Mouse (Mus musculus) lung, postnatal 36 days (tissue): ENCODE data around the gene Prps1.
"Not testable (repeated sequence)": the region's sequence is repeated elsewhere in the genome, so short reads cannot be mapped to it uniquely, and the experiment has no call there.

Experiments
- DNase-seq: peaks from one replicate; pipeline ENCODE4 v3.0.0; 2022; ENCODE audit warnings: mixed read lengths

Prps1 gene

DNA sequence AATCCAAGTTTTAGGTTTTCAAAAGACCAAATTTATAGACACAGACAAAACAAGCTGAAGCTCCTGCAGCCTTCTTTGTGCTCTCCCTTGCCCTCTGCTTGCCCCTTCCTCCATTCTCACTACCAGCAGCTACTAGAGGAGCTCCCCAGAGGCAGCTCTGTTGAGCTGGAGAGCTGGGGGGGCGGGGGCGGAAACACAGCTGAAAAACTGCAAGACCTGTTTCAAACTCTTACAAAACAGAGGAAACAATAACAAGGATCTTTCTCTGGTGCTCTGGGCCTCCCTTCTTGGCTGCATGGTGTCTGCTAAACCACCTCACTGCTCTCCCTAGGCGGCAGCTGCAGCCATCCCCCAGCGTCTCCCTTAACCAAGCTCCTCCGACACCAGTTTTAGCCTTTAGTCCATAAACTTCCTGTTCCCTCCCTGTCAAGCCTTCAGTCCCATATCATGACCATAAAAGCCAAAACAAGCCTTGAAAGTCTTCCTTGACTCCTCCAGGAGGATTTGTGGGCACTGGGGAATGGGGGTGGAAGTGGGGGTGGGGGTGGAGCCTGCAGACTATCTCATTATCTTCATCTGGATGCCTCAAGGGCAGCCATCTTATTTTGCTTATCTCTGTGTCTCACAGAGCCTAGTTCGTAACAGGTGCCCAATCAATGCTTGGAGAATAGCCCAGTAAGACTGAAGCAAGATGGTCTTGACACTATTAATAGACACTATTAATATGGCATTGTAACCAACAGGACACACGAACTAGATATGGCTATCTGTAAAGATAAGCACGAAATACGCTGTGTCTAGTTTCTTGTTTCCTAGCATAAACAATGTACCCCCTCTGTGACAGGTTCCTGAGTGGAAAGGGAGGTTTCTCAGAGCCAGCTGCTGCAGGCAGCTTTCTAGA, 45.2 kb downstream of the Prps1 start:
- no peak for DNase-seq

DNA sequence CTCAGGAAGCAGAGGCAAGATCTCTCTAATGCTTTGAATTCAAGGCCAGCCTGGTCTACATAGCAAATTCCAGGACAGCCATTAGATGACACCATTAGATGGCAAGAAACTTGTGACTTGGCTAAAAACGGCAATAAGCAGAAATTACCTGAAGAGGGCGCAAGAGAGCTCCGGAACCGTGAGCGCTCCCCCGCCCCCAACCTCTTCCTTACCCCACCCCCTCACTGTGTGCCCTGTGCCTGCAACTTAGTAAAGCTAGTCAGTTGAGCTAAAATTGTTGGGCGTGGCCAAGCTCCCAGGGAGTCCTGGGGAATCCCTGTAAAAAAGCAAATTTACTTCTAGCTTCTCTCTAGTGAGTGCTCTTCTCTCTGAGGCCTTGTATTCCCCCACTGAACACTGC, 47.5 kb downstream of the Prps1 start:
- DNase-seq: peak; percentile 86

DNA sequence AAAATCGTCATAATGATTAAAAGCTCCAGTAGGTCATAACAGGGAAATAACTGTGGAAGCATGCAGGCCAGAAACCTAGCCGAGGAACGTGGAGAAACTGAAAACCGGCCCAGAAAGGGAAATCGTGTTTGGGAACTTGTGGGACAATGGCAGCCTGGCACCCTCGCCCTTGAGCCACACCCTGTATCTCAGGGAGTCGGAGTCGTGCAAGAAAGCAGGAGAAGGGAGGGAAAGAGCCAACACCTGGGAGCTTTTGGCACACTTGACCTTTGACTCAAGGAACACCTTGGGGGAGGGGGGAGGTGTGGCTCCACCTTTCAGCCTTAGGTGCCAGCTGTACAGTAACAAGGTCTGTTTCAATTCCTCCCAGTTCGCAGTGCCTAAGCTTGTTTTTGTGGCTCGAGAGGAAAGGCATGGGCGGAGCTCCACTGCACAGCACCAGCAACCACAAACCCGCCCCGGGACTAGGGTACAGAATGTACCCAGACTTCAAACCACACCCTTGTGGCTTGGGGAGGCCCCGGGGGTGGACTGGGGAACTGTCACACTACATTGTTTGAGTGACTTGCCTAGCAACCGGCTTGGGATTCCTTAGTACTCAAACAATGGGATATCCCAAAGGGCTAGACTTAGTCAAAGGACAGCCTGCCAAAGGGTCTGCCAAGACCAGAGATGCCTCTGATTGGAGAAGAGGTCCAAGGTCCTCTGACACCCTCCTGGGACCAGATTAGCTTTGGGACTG, 49.3 kb downstream of the Prps1 start:
- DNase-seq: peak; percentile 97

DNA sequence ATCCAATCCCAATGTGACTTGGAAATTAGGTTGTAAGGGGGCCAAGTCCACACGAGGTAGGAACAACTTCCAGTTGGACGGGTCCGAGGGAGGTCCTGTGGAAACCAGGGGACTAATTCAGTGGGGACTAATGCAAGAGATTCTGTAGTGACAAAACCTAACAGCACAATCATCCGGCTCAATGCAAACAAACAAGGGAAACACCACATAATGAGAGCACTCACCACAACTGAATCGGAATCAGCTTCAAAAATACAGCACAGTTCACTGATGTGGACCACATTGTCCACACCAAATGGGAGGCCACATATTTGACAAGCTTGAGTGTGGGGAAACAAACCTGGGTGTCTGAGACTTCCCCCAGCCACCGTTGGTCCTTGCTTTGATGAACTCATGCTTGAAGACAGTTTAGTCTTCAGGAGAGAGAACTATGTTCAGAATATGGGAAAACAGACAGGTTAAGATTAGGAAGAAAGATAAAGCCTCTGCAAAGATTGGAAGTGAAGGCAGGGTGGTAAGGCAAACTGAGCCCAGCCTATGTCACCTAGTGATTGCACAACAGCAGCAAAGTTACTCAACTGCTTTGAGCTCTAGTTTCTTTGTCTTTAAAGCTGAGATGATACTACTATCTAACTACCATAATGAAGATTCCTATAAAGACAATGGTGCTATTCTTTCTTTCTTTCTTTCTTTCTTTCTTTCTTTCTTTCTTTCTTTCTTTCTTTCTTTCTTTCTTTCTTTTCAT, 50.2 kb downstream of the Prps1 start:
- no peak for DNase-seq

DNA sequence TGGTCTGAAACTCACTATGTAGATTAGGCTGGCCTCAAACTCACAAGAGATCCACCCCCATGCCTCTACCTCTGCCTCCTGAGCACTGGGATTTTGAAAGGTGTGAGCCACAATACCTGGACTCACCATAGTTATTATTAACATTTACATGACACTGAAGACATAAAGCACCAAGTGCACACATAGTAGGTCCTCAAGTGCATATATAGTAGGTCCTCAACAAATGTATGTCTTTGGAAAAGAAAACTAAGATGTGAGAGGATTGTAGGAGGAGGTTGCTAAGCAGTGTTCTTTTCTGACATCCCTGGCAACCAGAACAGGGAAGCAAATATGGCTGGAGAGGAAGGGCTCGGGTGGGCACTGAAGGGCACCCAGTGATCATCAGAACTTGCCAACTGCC, 51.0 kb downstream of the Prps1 start:
- DNase-seq: no peak

DNA sequence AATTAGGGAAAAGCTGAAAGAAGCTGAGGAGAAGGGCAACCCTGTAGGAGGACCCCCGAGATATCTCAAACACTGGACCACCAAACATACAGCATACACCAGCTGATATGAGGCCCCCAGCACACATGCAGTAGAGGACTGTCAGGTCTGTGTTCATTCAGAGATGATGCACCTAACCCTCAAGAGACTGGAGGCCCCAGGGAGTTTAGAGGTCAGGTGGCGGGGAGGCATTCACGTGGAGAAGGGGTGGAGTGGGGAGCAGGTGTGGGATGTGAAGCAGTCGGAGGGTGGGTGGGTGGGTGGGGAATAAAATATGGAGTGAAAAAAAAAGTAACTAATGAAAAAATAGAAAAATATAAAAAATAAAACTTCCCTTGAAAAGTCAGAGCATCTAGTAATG, 52.4 kb downstream of the Prps1 start:
- not testable (repeated sequence) for DNase-seq

DNA sequence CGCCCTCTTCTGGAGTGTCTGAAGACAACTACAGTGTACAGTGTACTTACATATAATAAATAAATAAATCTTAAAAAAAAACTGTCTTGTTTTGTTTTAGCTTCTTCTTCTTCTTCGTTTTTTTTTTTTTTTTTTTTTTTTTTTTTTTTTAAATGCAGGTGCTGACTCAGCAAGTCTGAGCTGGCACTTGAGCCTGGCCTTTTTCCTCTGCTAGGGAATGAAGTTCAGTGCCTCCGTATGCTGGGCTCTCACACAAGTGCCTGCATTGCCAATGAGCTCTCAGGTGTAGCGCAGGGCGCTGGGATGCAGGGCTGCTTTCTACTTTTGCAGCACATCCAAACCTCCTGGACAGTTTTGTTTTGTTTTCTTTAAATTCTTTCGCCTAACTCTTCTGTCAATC, 53.4 kb downstream of the Prps1 start:
- no peak for DNase-seq

DNA sequence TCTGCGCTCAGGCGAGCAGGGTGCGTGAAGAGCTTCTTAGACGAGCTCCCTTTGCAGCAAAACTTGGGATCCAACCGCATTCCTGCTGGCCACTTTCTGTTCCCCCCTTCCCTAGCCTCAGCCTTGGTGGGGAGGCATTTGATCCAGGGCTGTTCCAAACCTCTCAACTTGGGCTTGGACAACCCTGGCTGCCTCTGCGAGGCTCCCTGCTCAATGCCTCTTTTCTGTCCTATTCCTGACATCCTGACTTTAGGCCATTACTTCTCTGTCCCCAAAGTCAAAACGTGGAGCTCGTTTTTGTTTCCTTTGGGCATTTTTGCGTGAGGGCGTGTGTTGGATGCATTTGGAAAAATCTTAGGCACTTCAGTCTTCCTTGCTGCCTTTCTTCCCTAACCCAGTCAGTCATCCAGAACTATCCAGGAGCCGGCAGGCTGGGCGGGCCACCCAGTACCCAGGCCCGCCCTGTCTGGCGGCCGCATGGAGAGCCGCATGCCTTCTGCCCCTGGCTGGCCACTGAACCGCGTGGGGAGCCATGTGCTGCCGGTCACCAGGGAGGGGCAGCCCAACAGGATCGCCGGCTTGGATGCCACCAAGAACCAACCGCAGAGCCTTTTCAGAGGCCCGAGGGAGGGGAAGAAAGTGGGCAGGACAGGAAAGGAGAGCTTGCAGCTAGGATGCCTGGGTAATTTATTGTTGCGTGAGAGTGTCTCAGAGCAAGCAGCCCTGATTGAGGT, 54.5 kb downstream of the Prps1 start:
- DNase-seq: peak; percentile 92

DNA sequence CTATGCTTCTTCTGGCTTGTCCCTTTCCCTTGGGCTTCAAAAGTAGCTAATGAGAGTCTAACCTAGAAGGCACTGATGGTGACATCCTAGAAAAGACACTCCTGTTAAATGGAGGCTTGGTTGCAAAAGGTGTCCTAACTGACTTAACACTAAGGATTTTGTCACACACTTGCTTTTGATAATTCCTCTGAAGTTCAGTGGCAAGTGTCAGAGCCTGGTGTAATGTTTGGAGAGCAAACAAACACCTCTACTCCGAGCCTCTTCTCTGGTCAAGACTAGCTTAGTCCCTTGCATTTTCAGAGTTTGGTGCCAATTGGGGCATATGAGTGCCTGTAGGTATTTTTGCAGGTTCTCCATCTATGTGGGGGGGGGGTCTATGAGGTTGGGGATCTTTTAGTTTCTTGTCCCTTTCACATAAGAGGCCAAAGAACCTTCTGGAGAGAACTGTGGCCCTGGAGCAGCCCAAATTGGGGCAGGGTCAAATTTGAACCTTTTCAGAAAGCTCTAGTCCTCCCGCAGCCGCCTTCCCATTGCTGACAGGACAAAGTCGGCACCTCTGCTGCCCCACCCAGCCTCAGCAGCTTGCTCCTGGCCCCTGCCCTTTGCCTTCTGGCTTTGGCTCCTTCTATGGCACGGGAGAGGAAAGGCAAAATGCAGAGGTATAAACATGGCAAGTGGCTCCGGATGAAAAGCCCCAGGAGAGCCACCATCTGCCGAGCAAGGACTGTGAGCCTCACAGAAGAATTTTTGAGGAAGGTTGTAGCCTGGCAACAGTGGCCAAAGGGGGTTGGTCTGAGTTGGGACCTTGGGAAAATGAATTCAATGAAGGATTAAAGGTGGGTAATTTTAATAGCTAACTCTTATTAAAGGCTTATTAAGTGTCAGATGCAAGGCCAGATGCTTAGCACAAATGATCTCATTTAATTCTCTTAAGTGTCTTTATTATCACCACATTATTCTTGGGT, 55.6 kb downstream of the Prps1 start:
- no peak for DNase-seq

DNA sequence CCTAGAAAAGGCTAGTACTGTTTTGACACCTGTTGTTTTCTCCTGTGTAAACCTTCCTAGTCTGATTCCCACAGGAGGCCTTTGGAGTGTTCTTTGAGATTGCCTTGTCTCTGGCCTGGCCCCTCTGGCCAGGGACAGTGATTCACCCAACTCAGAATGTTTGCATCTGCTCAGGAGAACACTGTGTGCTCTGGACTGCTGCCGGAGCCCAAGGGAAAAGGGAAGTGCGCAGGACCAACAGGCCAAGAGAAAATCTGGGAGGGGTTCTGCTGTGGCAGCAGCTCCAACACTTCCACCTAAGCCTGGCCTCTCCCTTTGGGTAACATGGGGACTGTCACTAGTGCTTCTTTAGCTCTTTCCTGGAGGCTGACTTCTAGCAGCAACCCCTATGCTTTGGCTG, 57.0 kb downstream of the Prps1 start:
- DNase-seq: peak; percentile 76

DNA sequence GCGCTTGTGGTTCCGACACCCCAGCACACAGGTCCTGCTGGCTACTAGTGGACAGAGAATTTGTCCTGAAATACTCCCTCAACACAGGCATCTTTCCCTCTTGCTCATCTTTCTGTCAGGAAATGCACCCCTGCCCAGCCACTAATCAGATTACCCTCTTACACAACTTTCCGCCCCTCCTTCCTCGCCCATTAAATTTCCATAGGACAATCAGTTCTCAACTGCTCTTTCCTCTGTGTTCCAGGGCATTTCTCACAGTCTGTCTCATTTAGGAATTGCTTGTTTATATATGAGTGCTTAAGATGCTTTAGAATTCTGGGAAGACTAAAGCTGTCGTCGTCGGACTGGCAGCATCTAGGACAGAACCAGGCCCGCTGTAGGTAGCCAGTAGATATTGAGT, 61.9 kb downstream of the Prps1 start:
- DNase-seq: peak; percentile 23

DNA sequence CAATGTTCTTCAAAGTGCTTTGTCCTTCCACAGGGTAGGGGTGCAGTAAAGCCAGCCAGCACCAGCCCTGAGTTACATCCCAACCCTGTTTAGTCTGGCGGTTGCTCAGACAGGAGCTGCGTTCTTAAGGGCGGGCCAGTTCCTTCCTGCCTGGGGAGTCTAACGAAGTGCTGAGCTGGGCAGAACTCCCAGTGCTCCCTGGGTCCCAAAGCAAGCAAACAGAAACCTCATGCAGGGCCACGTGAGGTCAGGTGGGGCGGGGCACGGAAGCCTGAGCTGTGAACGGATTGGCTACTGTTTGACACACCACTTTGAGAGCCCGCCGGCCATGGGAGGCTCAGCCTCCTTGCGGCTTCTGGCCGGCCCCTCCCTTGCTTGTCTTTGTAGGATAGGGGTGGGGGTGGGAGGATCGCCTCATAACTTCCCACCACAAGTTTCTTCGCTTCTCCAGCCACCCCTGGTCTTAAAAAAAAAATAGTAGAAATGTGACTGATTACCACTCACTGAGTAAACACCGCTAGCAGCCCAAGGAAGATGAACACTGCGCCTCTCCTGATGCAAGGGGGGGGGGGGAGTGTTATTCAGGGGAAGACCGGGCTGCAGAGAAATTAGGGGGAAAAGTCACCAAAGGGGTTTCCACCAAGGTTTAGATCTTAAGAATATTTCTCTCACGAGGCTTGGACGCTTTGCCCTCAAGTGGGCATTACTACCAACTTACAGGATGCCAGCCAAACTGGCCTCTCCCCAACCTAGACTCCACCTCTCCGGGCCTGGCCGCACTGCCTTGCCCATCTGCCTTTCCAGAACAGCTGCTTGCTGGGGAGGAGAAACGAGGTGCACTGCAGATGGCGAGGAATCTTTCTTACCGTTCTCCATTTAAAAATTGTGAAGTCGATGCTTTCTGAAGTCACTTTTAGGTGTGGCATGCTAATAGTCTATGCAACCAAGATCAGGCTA, 64.0 kb downstream of the Prps1 start:
- DNase-seq: peak; percentile 99

DNA sequence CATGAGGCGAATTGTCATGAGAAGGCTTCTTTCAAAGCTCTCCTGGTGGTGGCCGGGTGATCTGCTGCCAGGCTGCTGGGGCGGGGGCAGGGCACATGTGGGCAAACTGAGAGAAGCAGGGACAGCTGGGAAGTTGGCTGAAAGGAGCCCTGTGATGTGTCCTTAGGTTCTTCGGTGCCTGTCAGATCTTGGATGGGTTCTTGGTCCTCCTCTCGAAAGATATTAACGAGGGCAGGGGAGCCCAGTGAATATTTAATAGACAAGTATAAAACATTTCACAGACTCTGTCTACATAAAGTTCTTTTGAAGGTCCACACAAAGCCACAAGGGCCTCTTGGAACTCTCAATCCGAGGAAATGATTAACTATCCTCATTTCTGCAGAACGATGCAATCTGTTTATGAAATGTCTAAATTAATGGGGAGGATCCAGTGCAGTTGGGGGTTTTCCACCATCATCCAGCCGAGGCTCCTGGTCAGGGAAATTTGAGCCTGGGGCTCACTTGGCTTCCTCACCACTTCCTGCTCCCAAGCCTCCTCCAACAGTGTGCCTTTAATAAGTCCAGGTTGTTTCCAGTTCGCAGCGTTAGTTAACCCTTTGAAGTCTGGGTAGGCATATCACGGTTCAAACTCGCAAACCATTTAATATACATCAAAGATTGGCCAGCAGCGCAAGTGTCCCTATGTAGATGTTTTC, 65.8 kb downstream of the Prps1 start:
- DNase-seq: no peak

DNA sequence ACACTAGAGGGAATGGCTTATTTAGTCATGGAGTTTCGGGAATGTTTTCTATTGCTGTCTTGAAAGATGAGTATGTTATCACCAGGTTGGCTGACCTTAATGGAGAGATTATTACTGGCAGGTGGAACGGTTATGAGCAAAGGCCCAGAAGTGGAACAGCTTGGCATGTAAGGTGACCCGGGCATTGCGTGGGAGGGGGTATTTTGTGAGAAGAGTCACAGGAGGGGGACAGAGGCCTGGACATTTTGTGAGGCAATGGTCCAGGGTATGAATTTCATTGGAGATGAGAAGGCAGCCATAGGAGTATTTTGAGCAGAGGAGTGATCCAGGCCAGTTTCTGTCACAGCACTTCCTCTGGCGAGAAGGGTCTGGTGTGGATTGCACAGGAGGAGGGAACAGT, 67.8 kb downstream of the Prps1 start:
- DNase-seq: no peak
